Mouse (Mus musculus): ENCODE measurements at regions not wholly inside any gene's neighbourhood (a gene's known extent, or its start where the extent isn't known, plus 50 kb on each side); places are given as distances from the start of the nearest gene placed in this dataset.

DNA sequence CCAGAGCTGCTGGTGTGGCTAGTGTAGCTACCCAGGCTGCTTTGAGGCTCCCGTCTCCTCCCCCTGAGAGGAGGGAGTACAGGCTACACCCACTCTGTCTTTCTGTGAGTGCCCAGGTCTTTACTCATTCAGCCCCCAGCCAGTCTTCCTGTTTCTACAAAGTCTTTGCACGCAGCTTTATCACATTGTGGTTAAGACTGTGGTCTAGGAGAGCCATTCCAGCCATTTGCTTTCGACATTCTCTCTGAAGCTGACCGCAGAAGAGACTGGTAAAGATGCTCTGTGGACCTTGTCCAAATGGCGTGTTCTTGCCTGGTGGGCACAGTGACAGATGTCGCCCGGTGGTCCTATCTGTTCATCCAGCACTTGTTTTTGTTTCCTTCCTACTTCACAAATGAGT lies 62.0 kb downstream of the Tpra1 start:
- ATAC-seq (ENCODE audit: extremely low read depth, insufficient number of reproducible peaks, low FRiP score, poor library complexity, severe bottlenecking), result no peak

DNA sequence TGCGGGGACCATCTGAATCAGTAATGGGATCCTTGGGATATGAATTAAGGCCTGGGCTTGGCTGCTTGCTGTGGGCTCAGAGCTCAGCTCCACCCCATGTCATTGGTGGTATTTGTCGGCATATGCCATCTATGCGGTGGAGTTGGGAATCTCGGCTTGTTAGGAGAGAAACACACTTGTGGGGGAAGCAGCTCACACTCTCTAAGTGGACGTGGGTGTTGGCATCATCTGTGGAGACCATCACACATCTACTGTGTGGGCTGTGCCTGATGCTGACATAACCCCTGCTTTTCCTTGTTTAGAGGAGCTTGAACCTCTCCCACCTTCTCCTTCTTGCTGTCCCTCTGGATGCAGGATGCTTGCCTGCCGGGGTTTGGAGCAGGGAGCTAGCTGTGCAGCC lies 62.9 kb downstream of the Tpra1 start:
- ATAC-seq (ENCODE audit: extremely low read depth, insufficient number of reproducible peaks, low FRiP score, poor library complexity, severe bottlenecking), result no peak

DNA sequence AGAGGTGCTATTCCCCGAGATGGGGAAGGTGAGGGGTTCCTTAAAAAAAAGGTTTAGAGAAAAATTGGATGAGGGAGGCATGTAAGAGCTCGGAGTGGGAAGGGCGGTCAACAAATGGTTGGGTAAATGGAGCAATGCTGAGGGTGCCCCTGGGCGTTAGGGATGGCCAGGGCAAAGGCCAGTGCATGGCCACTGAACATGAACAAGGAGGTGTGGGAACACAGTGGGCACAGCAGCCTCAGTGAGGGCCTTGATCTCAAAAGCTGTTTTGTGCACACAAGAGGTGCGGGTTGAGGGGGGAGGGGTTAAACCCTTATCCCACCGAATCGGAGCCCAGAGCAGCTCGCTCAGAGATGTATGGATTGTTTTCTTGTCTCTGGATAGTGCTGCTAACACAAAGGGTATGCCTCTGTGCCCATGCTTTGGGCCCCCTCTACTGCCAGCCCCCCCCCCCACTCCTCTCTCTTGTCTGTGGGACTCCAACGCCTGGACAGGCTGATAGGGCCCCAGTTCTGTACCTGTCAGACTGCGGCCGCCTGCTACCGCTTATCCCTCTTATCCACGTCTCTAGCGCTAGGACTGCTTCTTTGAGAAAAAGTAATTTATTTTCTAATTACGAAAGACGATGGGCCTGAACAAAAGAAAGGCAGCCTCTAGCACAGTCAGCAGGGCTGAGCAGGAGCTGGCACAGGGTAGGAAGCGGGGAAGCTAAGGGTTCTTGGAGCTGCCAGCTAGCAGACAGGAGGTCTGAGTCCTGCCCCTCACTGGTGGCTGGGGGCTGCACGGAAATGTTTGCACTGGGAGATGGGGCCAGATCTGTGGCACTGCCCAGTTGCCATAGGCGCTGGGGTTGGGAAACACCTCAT lies 63.5 kb downstream of the Tpra1 start:
- no peak for ATAC-seq (ENCODE audit: extremely low read depth, insufficient number of reproducible peaks, low FRiP score, poor library complexity, severe bottlenecking)

GRCm38 (mm10) chr6:88966501-88966900 lies 64.5 kb downstream of the Tpra1 start:
- no peak for ATAC-seq (ENCODE audit: extremely low read depth, insufficient number of reproducible peaks, low FRiP score, poor library complexity, severe bottlenecking)

- ATAC-seq (ENCODE audit: extremely low read depth, insufficient number of reproducible peaks, low FRiP score, poor library complexity, severe bottlenecking), result no peak
Measured at GRCm38 (mm10) chr6:88968842-88969241, 66.8 kb downstream of the Tpra1 start.

- ATAC-seq (ENCODE audit: extremely low read depth, insufficient number of reproducible peaks, low FRiP score, poor library complexity, severe bottlenecking), result no peak
Measured at GRCm38 (mm10) chr6:88971729-88972128, 69.7 kb downstream of the Tpra1 start.

DNA sequence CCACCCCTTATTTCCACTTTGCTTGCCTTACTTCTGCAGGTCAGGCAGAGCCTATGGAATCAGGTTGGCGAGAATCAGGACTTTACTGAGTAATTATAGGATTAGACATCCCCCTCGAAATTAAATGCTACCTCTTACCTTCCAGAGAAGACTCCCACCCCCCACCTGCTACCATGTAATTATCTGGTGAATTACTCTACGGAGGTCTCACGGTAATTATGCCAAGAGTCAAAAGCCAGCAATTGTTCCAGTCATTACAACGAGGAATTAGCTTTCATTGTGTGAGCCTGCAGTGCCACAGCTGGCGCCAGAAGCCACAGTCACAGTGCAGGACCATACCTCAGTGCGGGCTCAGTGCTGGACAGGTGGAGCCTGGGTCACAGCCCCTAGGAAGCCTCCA lies 72.4 kb downstream of the Tpra1 start:
- ATAC-seq (ENCODE audit: extremely low read depth, insufficient number of reproducible peaks, low FRiP score, poor library complexity, severe bottlenecking), result no peak

GRCm38 (mm10) chr6:88976581-88976980 lies 74.5 kb downstream of the Tpra1 start:
- no peak for ATAC-seq (ENCODE audit: extremely low read depth, insufficient number of reproducible peaks, low FRiP score, poor library complexity, severe bottlenecking)

GRCm38 (mm10) chr6:88976994-88977393 lies 74.9 kb downstream of the Tpra1 start:
- no peak for ATAC-seq (ENCODE audit: extremely low read depth, insufficient number of reproducible peaks, low FRiP score, poor library complexity, severe bottlenecking)

- no peak for ATAC-seq (ENCODE audit: extremely low read depth, insufficient number of reproducible peaks, low FRiP score, poor library complexity, severe bottlenecking)
Measured at GRCm38 (mm10) chr6:88978970-88979369, 76.9 kb downstream of the Tpra1 start.

DNA sequence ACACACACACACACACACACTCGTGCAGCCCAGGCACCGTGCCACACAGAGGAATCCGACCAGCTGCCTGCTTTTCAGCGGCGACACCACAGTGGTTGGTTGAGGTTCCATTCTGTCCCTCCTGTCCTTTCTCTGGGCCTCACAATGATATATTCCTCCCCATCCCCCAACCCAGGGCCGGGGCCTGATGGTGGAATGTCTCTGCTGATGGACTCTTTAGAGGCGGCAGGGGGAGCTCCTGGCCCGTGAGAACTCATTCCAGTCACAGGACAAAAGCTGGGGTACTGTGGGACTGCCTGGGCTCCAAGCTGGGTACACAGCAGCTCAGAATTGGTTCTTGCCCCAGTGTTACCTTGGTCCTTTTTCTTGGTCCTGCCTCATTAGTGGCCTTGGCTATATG lies 78.1 kb downstream of the Tpra1 start:
- ATAC-seq (ENCODE audit: extremely low read depth, insufficient number of reproducible peaks, low FRiP score, poor library complexity, severe bottlenecking), result no peak

DNA sequence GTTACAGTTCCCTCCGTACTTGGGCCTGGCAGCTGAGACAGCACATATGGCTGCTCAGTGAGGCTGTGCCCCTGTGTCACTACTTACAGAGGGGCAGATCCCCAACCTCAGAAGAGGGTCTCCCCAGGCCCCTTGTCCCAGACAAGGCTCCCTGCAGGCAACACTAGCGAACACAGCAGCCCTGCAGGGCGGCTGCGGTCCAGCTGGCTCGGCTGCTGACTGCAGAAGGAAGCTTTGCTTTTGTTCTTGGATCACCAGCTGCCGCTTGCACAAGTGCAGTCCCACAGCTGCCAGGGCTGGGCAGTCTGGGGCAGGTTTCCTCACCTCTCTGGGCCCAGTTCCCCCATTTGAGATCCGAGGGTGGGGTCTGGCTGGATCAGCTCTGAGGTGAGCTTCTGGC lies 79.5 kb downstream of the Tpra1 start:
- no peak for ATAC-seq (ENCODE audit: extremely low read depth, insufficient number of reproducible peaks, low FRiP score, poor library complexity, severe bottlenecking)

DNA sequence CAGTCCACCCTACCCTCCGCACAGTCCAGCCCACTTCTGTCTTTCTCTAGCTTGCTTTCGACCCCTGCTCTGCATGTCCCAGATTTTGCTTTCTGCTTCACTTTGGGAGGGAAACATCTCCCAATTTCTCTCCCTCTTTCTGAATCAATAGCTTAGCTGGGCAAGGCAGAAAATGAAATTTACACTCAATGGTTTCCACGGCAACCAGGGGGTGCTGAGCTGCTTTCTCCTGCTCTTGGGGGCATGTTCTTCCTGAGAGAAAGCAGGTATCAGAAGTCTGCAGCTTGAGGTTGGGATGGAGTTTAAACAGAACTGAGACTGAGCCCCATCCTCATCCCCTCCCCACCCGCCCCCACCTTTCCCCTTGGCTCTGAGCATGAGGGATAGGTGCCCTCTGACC lies 82.1 kb downstream of the Tpra1 start:
- ATAC-seq (ENCODE audit: extremely low read depth, insufficient number of reproducible peaks, low FRiP score, poor library complexity, severe bottlenecking), result no peak

GRCm38 (mm10) chr6:88984863-88985262 lies 82.8 kb downstream of the Tpra1 start:
- ATAC-seq (ENCODE audit: extremely low read depth, insufficient number of reproducible peaks, low FRiP score, poor library complexity, severe bottlenecking), result no peak

- no peak for ATAC-seq (ENCODE audit: extremely low read depth, insufficient number of reproducible peaks, low FRiP score, poor library complexity, severe bottlenecking)
Measured at GRCm38 (mm10) chr6:88988551-88988950, 86.5 kb downstream of the Tpra1 start.

DNA sequence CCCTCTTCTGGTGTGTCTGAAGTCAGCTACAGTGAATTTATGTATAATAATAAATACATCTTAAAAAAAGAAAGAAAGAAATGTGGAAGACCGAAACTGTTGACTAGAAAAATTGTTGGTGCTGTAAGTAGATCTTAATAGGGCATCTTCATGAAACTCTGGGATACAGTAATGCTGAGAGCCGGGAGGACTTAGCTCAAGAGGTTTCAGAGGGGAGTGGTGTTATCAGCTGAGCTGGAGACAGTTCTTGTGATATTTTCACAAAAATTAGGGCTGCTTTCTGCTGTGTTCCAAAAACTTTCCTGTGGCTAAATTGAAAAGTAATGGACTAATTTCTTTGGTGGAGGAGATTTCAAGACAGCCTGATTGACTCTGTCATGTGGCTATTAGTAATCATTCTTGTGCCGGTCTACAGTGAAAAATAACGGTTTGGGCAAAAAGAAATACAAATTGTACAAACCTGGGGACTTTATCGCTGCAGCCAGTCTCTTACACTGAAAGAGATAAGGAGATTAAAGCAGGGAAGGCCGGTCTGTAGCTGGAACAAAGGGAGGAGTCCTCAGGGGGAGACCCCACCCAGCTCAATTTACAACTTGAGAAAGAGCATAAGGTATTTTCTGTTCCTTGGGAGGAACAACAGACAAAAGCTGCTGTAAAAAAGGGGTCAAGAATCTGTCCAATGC lies 87.7 kb downstream of the Tpra1 start:
- no peak for ATAC-seq (ENCODE audit: extremely low read depth, insufficient number of reproducible peaks, low FRiP score, poor library complexity, severe bottlenecking)

GRCm38 (mm10) chr6:88990300-88990685 lies 88.2 kb downstream of the Tpra1 start:
- no peak for ATAC-seq (ENCODE audit: extremely low read depth, insufficient number of reproducible peaks, low FRiP score, poor library complexity, severe bottlenecking)

DNA sequence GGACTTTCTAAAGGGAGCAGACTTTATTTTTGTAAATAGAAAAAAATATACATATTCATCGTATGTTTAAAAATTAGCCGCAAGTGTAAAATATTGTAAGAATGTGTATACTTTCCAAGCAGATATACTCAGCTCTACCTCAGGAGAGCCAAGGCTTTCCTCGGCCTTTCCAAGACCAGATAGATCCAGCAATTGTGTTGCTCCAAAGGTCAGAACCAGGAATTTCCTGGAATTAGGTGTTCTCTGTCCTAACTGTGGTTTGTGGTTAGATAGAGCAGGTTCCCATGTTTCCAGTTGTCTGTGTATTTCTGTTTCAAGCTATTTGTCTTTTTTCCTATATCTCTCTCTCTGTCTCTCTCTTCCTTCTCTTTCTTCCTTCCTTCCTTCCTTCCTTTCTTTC lies 93.0 kb downstream of the Tpra1 start:
- no peak for ATAC-seq (ENCODE audit: extremely low read depth, insufficient number of reproducible peaks, low FRiP score, poor library complexity, severe bottlenecking)

DNA sequence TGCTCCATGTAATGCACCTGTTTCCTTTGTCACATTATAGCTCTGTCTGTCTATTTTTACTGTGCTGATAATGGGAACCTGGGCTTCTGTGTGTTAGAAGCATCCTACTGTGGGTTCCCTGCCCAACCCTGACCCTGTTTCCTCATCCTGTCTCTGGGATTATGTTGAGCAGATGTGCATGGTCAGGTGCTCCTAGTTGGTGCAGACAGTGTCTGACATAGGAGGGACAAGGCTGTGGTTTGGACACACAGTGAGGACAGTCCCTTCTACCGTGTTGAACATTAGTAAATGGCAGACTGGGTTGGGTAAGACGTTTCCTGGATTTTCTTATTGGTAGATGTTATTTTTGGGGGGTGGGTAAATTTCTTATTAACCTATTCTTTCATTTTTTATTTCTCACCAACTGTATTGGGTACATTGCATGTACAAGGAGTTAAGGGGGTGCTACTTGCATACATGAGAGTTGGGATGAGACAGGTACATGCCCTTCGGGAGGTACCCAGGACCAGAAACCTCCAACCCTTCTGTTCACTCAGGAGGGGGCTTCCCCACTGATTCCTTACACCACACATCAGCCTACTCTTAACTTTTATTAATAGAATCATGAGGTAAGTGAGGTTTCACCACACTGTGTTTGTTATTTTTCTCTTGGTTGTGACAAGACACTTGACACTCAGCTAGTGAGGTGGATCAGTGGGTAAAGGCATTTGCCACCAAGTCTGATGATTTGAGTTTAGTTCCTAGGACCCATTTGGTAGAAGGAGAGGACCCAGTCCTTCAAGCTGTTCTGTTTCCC lies 97.1 kb downstream of the Tpra1 start:
- no peak for ATAC-seq (ENCODE audit: extremely low read depth, insufficient number of reproducible peaks, low FRiP score, poor library complexity, severe bottlenecking)

DNA sequence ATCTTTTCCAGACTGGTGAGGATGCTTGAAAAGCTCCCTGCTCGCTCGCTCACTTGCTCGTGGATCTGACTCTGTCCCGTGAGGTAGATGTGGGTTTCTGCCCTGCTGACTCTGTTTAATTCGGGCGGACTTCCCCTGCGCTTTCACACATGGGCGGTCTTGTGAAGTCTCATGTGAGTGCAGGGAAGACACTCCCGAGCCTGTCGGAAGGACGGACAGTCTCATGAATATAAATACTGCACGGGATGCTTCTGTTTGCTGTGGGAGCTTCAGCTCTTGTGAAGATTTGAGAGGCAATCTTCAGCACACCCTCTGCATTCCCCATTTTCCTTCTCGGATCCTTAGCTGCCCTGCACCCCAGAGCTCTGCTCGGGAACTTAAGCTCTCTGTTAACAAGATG lies 98.3 kb downstream of the Tpra1 start:
- peak; percentile 20; the same call in 1 of the 2 replicates for ATAC-seq (ENCODE audit: extremely low read depth, insufficient number of reproducible peaks, low FRiP score, poor library complexity, severe bottlenecking)

Data from neutrophil, adult 5-6 weeks (primary cell).